Mouse (Mus musculus) mouse embryonic stem cell (cell line): ENCODE measurements around the gene Slc5a8.

ENCODE experiments used
- in situ Hi-C, 2 experiments: fragments of 300-500 bp; cut with MboI; formaldehyde crosslinking; loops; 1 replicate in 1 of 2; 3 replicates in 1 of 2; pipeline ENCODE4 v1.14.3; 2019 to 2020; ENCODE audit warnings: low sequenced_read_pairs in 2 of 2, low pct_unique_long_range_greater_than_20kb in 1 of 2, mixed read lengths in 1 of 2; ENCODE audit not compliant: unreplicated experiment in 1 of 2

The Slc5a8 gene

DNA sequence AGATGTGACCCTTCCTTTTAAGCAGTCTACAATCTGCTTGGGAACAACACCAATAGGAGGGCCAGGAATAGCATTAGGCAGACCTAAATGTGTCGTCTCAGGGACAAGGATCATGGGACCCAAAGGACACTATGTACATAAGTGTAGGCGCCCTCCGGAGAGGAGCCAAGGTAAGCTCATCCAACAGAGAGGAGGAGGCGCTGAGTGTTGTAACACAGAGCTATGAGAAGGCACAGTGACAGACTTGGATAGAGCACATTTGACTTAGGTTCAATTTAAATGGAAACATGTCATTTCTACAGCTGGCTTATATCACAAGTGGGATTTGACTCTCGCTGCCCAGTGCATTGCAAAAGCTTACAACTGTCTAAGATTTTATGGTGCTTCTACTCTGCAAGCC is 82.8 kb downstream of the Slc5a8 start:
- in situ Hi-C loops, result no loop called here

DNA sequence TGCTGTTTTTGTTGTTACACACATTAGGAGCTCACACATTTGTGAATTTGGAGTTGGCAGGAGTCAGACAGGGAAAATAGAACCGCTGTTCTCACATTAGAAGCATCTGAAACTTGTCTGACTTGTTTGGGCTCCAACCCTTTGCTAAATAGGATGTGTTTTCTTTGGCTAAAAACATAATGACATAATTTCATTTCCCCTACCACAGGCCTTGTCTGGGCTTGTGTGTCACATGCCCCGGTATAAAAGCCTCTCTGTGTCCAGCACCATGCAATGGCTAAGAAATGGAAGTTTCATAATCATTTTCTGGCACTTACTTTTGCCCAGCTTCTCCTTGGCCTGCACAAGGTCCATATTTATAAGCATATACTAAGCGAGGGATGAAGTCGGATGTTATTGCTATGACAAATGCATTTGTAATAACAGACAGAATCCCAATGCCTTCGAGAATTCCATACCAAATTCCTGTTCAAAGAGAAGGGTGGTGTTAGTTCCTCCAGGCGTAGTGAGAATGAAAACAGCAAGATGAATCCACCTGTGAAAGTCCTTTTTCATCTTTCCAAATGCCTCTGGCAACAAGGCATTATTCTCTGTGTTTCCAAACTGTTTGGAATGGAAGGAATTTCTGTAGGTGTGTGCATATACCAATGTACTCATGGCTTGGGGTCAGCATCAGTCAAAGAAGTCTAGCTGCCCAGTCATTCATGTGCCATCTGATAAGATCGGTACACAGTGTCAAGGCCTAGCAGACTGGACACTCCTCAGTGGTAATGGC is 85.3 kb downstream of the Slc5a8 start:
- in situ Hi-C loops, result no loop called here

DNA sequence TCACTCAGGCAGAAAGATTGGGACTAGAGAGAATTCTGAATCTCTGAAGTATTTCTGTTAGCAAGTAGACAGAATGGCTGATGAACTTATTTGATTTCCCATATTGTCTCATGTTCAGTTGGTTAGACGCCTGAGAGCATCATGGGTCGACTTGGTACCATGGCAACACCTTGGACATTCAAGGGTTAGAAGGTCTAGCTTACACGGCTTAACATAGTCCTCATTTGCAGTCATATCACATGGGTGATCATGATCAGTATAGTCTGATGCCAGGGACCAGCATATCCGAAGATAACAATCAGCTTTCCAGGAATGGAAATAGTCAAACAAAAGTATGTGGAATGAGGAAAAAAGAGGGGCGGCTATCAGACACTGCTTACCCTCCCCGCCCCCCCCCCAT is 93.1 kb downstream of the Slc5a8 start:
- in situ Hi-C loops, result no loop called here
